13 mouse cellular contexts compared by ENCODE assay signal in the genomic region with DNA sequence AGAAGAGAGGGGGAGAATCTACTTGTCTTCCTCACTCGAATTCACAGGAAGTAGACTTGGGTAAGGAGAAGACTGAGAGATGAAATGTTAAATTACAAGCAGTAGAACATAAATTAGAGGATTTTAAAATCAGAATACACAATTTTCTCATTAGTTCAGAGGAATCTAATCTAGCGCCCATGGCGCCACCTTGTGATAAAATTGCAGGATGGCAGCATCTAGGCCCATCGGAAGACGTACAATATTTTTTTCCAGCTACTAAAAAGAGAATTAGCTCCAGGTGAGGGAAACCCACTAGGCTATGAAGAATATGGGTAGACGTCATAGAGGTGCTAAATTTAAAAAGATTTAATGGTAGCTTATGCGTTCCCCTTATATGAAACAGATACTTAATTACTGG. TPM values are rescaled to one million over a fixed set of nuclear protein-coding genes. Genes with fewer than 3 reads are reported as not detected.
DNase-seq lines count a peak whose midpoint lies in the region; ATAC-seq and TF ChIP-seq lines count a peak whose summit lies in the region.
"Had no signal": no experiment of that assay in that cellular context is flagged by ENCODE, and none has a peak within 500 bp of the region (broad histone marks: within the 10 kb centered on the region; RNA-seq: fewer than 3 reads in every experiment).

No protein-coding gene starts in this region.

- no peaks in the 10 kb centered on the region for H3K27me3 ChIP-seq in forebrain, embryonic 14.5 days (replicated peaks; ENCODE audit: control insufficient read depth, insufficient read depth, low read length)
- no peaks in the 10 kb centered on the region for H3K27me3 ChIP-seq in forebrain, embryonic 12.5 days
- no peaks in the 10 kb centered on the region for H3K27me3 ChIP-seq in liver, postnatal 0 days (ENCODE audit: insufficient read depth, low read length)
- H3K27me3 ChIP-seq in liver, embryonic 12.5 days (replicated peaks), result no peaks in the 10 kb centered on the region
- H3K27me3 ChIP-seq in CH12.LX (replicated peaks), result no peaks in the 10 kb centered on the region
- H3K27me3 ChIP-seq: hindbrain, embryonic 13.5 days had no signal

- no peaks in the 10 kb centered on the region for H3K36me3 ChIP-seq in forebrain, embryonic 14.5 days (ENCODE audit: control insufficient read depth, insufficient read depth, low read length)
- H3K36me3 ChIP-seq in forebrain, embryonic 12.5 days (replicated peaks), result no peaks in the 10 kb centered on the region
- no peaks in the 10 kb centered on the region for H3K36me3 ChIP-seq in liver, postnatal 0 days (replicated peaks; ENCODE audit: insufficient read depth, low read length)
- no peaks in the 10 kb centered on the region for H3K36me3 ChIP-seq in liver, embryonic 12.5 days
- H3K36me3 ChIP-seq in CH12.LX (replicated peaks in 1 of 2; ENCODE audit: control insufficient read depth in 1 of 2, insufficient read depth in 1 of 2, low read length in 1 of 2), result no peaks in the 10 kb centered on the region
- H3K36me3 ChIP-seq: hindbrain, embryonic 13.5 days had no signal

- intact Hi-C loops in heart, postnatal 14 days (cut with DNase I), result no loop called here

- dilution Hi-C loops in CH12.LX (cut with MboI; ENCODE audit: extremely low pct_ligation_motif_present, extremely low pct_unique_long_range_greater_than_20kb, low sequenced_read_pairs), result no loop called here

- H3K4me2 ChIP-seq in forebrain, embryonic 14.5 days (ENCODE audit: low read length), result no peak overlapping the region
- no peak overlapping the region for H3K4me2 ChIP-seq in forebrain, embryonic 12.5 days
- no peak overlapping the region for H3K4me2 ChIP-seq in liver, postnatal 0 days (ENCODE audit: low read depth, low read length)
- H3K4me2 ChIP-seq in liver, embryonic 12.5 days, result no peak overlapping the region
- H3K4me2 ChIP-seq in CH12.LX (ENCODE audit: insufficient read depth, low read depth, poor library complexity, severe bottlenecking), result no peak overlapping the region
- H3K4me2 ChIP-seq: hindbrain, embryonic 13.5 days had no signal

- in situ Hi-C loops in CH12.LX (cut with MboI; ENCODE audit: low pct_ligation_motif_present, low pct_unique_long_range_greater_than_20kb, low sequenced_read_pairs), result no loop called here

- no peak overlapping the region for H3K9ac ChIP-seq in forebrain, embryonic 14.5 days (ENCODE audit: low read length)
- H3K9ac ChIP-seq in forebrain, embryonic 12.5 days, result no peak overlapping the region
- H3K9ac ChIP-seq in liver, postnatal 0 days (replicated peaks), result no peak overlapping the region
- no peak overlapping the region for H3K9ac ChIP-seq in liver, embryonic 12.5 days
- H3K9ac ChIP-seq in CH12.LX (ENCODE audit: insufficient read depth, low read depth), result no peak overlapping the region
- H3K9ac ChIP-seq: hindbrain, embryonic 13.5 days had no signal

- no peaks in the 10 kb centered on the region for H3K79me2 ChIP-seq in CH12.LX (replicated peaks; ENCODE audit: control insufficient read depth, extremely low read depth, insufficient read depth, poor library complexity, severe bottlenecking)

- no peak for TF ChIP-seq EP300 in liver, postnatal 0 days (IDR thresholded peaks at IDR 0.05; ENCODE audit: low read depth)
- TF ChIP-seq EP300 in CH12.LX (IDR thresholded peaks at IDR 0.05; ENCODE audit: low read length), result no peak

- no peaks in the 10 kb centered on the region for H3K4me1 ChIP-seq in forebrain, embryonic 14.5 days (ENCODE audit: control insufficient read depth, insufficient read depth, low read length)
- H3K4me1 ChIP-seq in forebrain, embryonic 12.5 days, result no peaks in the 10 kb centered on the region
- no peaks in the 10 kb centered on the region for H3K4me1 ChIP-seq in liver, postnatal 0 days (ENCODE audit: insufficient read depth)
- no peaks in the 10 kb centered on the region for H3K4me1 ChIP-seq in liver, embryonic 12.5 days
- H3K4me1 ChIP-seq in CH12.LX (ENCODE audit: control insufficient read depth in 1 of 2, insufficient read depth in 2 of 2), result no peaks in the 10 kb centered on the region
- no peaks in the 10 kb centered on the region for H3K4me1 ChIP-seq in cortical plate, adult 2 months (ENCODE audit: control insufficient read depth, insufficient read depth, low read length)
- H3K4me1 ChIP-seq: hindbrain, embryonic 13.5 days had no signal

- H3K9me3 ChIP-seq in forebrain, embryonic 14.5 days (replicated peaks; ENCODE audit: control insufficient read depth, low read length), result no peaks in the 10 kb centered on the region
- H3K9me3 ChIP-seq in forebrain, embryonic 12.5 days, result no peaks in the 10 kb centered on the region
- no peaks in the 10 kb centered on the region for H3K9me3 ChIP-seq in liver, postnatal 0 days (ENCODE audit: low read length)
- no peaks in the 10 kb centered on the region for H3K9me3 ChIP-seq in liver, embryonic 12.5 days (replicated peaks)
- H3K9me3 ChIP-seq in CH12.LX (replicated peaks; ENCODE audit: low read length), result no peaks in the 10 kb centered on the region
- H3K9me3 ChIP-seq: hindbrain, embryonic 13.5 days had no signal

- peak; percentile 32 for TF ChIP-seq RAD21 in CH12.LX (IDR thresholded peaks at IDR 0.05; ENCODE audit: low read depth, low read length)

- ATAC-seq in forebrain, embryonic 14.5 days, result no peak
- ATAC-seq in forebrain, embryonic 12.5 days (ENCODE audit: low FRiP score), result no peak
- ATAC-seq in liver, postnatal 0 days, result no peak
- no peak for ATAC-seq in liver, embryonic 12.5 days

- TF ChIP-seq POLR2A in CH12.LX (IDR thresholded peaks at IDR 0.05; ENCODE audit: low read depth, low read length), result no peak
- TF ChIP-seq POLR2A in cortical plate, adult 2 months (IDR thresholded peaks at IDR 0.05; ENCODE audit: extremely low read depth, insufficient read depth, low read length), result no peak

- H3K27ac ChIP-seq in forebrain, embryonic 14.5 days (ENCODE audit: low read depth, low read length), result no peak overlapping the region
- H3K27ac ChIP-seq in forebrain, embryonic 12.5 days, result no peak overlapping the region
- no peak overlapping the region for H3K27ac ChIP-seq in liver, postnatal 0 days (ENCODE audit: low read depth)
- H3K27ac ChIP-seq in liver, embryonic 12.5 days, result no peak overlapping the region
- no peak overlapping the region for H3K27ac ChIP-seq in CH12.LX (ENCODE audit: insufficient read depth, low read depth)
- H3K27ac ChIP-seq in cortical plate, adult 2 months (ENCODE audit: insufficient read depth, low read length), result no peak overlapping the region
- H3K27ac ChIP-seq: hindbrain, embryonic 13.5 days had no signal

- 35% methylated on average over 7 of the region's 7 CpGs for WGBS in forebrain, embryonic 14.5 days
- WGBS in forebrain, embryonic 12.5 days, result 33% methylated on average over 7 of the region's 7 CpGs
- WGBS in liver, postnatal 0 days (ENCODE audit: insufficient replicate concordance), result 45% methylated on average over 7 of the region's 7 CpGs
- WGBS in liver, embryonic 12.5 days (ENCODE audit: insufficient replicate concordance), result 44% methylated on average over 7 of the region's 7 CpGs

- peak; percentile 46 for TF ChIP-seq CTCF in liver, postnatal 0 days (IDR thresholded peaks at IDR 0.05; ENCODE audit: low read depth)
- TF ChIP-seq CTCF in CH12.LX (conservative IDR thresholded peaks at IDR 0.05 in 1 of 2, IDR thresholded peaks at IDR 0.05 in 1 of 2; ENCODE audit: low read depth in 2 of 2, low read length in 2 of 2), result peak; percentile 40 to 62; a peak in 3 of 4 replicates
- TF ChIP-seq CTCF in cortical plate, adult 2 months (IDR thresholded peaks at IDR 0.05; ENCODE audit: extremely low read depth, insufficient read depth, low read length), result peak; percentile 35; the same call in 1 of the 2 replicates

- DNase-seq in forebrain, embryonic 14.5 days (ENCODE audit: low spot score), result peak; percentile 31
- DNase-seq in liver, postnatal 0 days, result no peak
- peak; percentile 32 for DNase-seq in CH12.LX (ENCODE audit: extremely low read depth)
- DNase-seq in heart, postnatal 14 days, result no peak
- no peak for DNase-seq in kidney, adult 9 months
- DNase-seq: gastrocnemius, postnatal 10 days; layer of hippocampus, postnatal 36 days; right cerebral cortex, postnatal 25 days had no signal

- H3K4me3 ChIP-seq in forebrain, embryonic 14.5 days (ENCODE audit: low read depth, low read length), result no peak overlapping the region
- no peak overlapping the region for H3K4me3 ChIP-seq in forebrain, embryonic 12.5 days (replicated peaks)
- H3K4me3 ChIP-seq in liver, postnatal 0 days (ENCODE audit: low read depth, low read length), result no peak overlapping the region
- H3K4me3 ChIP-seq in liver, embryonic 12.5 days, result no peak overlapping the region
- no peak overlapping the region for H3K4me3 ChIP-seq in CH12.LX (replicated peaks in 1 of 3; ENCODE audit: low read depth in 2 of 3, low read length in 2 of 3, poor library complexity in 1 of 3)
- H3K4me3 ChIP-seq in cortical plate, adult 2 months (ENCODE audit: insufficient read depth, low read length), result no peak overlapping the region
- H3K4me3 ChIP-seq: hindbrain, embryonic 13.5 days; myocyte had no signal

TF ChIP-seq in CH12.LX, 34 proteins besides CTCF, POLR2A, EP300 and RAD21:
- TF ChIP-seq MAX (IDR thresholded peaks at IDR 0.05; ENCODE audit: low read length) (no peak), SMC3 (IDR thresholded peaks at IDR 0.05; ENCODE audit: low read depth, low read length) (peak; percentile 17; the same call in 1 of the 2 replicates)

RNA-seq across cellular contexts. Expression of gene Atg5, which starts 11.5 kb away (rescaled TPM):
- 56.2 and 56.7 TPM in 2 replicates for polyA plus RNA-seq in forebrain, embryonic 14.5 days (2014; fragmentation: Nextera tagmentation; extraction: Ambion mirVana)
- 46.1 and 46.4 TPM in 2 replicates for polyA plus RNA-seq in forebrain, embryonic 12.5 days (2016; fragmentation: Nextera tagmentation; extraction: Ambion mirVana)
- 26.6 and 26.7 TPM in 2 replicates for polyA plus RNA-seq in liver, postnatal 0 days (2015; fragmentation: Nextera tagmentation; extraction: Ambion mirVana)
- 22.2 and 26.9 TPM in 2 replicates for polyA plus RNA-seq in liver, embryonic 12.5 days (2016; fragmentation: Nextera tagmentation; extraction: Ambion mirVana)
- total RNA-seq in CH12.LX (2012; rRNA removed) (15.6 and 21.1 TPM in 2 replicates), CH12.LX (2014; rRNA removed) (47.5 and 52.9 TPM in 2 replicates)
- 30.0 and 34.7 TPM in 2 replicates for polyA plus RNA-seq in CH12.LX (2012; ENCODE audit: insufficient read length, low read depth)
- 18.2 TPM in 2 replicates for polyA plus RNA-seq in cortical plate, adult 2 months (2012; rRNA removed)
- 10 to 100 TPM; 14.4 TPM for total RNA-seq in heart, postnatal 14 days (2021)

Comparison
In these comparisons a context has a peak if more than half of its experiments do, and no peak if none do; other contexts are left out.
1. DNase-seq: peak in forebrain, embryonic 14.5 days (single experiment) and CH12.LX (single experiment); none in liver, postnatal 0 days (single experiment), heart, postnatal 14 days (0 of 2) and kidney, adult 9 months (single experiment).
2. Peak in every context shown above with its lines, with median percentiles within 50 percentile points of each other: CTCF ChIP-seq.